Mouse (Mus musculus) mature B cell (primary cell): ENCODE results near the gene Btd.

Source experiments
- in situ Hi-C: fragments of 300-500 bp; cut with MboI; formaldehyde crosslinking; loops from 2 replicates; pipeline ENCODE4 v1.14.3; 2019

Btd gene

GRCm38 (mm10) chr14:31645920-31646319 is 5.1 kb downstream of the Btd start:
- in situ Hi-C loops = no loop called here

GRCm38 (mm10) chr14:31647991-31648390 is 7.2 kb downstream of the Btd start:
- in situ Hi-C loops = no loop called here

- in situ Hi-C loops = no loop called here
These were observed 9.5 kb downstream of the Btd start for GRCm38 (mm10) chr14:31650347-31650746.

- in situ Hi-C loops = no loop called here
These were observed 10.4 kb downstream of the Btd start for GRCm38 (mm10) chr14:31651206-31651605.

- in situ Hi-C loops = no loop called here
These were observed 11.3 kb downstream of the Btd start for GRCm38 (mm10) chr14:31652106-31652505.

- in situ Hi-C loops = no loop called here
These were observed 11.8 kb downstream of the Btd start for GRCm38 (mm10) chr14:31652624-31653023.

- in situ Hi-C loops = no loop called here
These were observed 12.5 kb downstream of the Btd start for GRCm38 (mm10) chr14:31653101-31653875.

GRCm38 (mm10) chr14:31654816-31655215 is 14.0 kb downstream of the Btd start:
- in situ Hi-C loops = no loop called here

- in situ Hi-C loops = no loop called here
These were observed 14.6 kb downstream of the Btd start for GRCm38 (mm10) chr14:31655406-31655805.

GRCm38 (mm10) chr14:31656386-31656785 is 15.6 kb downstream of the Btd start:
- in situ Hi-C loops = no loop called here

- in situ Hi-C loops = no loop called here
These were observed 16.2 kb downstream of the Btd start for GRCm38 (mm10) chr14:31656857-31657645.

- in situ Hi-C loops = no loop called here
These were observed 17.4 kb downstream of the Btd start for GRCm38 (mm10) chr14:31658126-31658680.

GRCm38 (mm10) chr14:31659501-31660181 is 18.8 kb downstream of the Btd start:
- in situ Hi-C loops = no loop called here

- in situ Hi-C loops = no loop called here
These were observed 19.7 kb downstream of the Btd start for GRCm38 (mm10) chr14:31660312-31661093.

GRCm38 (mm10) chr14:31661671-31662554 is 21.1 kb downstream of the Btd start:
- in situ Hi-C loops = no loop called here

GRCm38 (mm10) chr14:31662555-31663211 is 21.9 kb downstream of the Btd start:
- in situ Hi-C loops = no loop called here

- in situ Hi-C loops = no loop called here
These were observed 22.7 kb downstream of the Btd start for GRCm38 (mm10) chr14:31663376-31664099.

- in situ Hi-C loops = no loop called here
These were observed 23.5 kb downstream of the Btd start for GRCm38 (mm10) chr14:31664100-31664902.
